Mouse (Mus musculus): ENCODE data around the gene Lrrc75a. TPM values are rescaled to one million over a fixed set of nuclear protein-coding genes. Genes with fewer than 3 reads are reported as not detected.

Lrrc75a gene
- polyA plus RNA-seq, 1 experiment from 2014 or later, result 31.9 TPM

DNA sequence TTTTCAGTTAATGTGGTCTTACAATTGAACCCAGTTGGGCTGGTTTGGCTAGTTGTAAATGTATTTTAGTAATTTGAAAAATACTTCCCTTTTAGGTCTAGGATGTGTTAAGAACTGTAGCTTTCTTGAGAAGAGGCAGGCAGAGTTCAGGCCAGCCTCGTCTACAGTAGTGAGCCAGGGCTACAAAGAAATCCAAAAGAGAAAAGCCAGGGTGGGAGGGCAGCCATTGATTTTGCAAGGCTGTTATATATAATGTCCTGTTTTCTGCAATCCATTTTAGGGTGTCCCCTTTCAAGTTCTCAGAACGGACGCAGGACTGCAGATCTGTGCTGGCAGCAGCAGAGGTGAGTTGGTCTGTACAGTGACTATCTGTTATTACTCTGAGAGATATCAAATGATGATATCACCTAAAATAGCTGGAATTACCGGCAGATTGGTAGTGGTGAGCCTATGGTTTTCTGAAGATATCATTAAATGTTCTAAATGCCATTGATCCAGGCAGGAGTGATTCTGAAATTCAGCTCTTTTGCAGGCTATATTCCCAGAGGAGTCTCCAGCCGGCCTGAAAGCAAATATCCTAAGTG, 44.1 kb downstream of the Lrrc75a start:
- WGBS, result 10% methylated on average over 5 of the region's 5 CpGs
- no peaks in the 10 kb centered on the region for H3K9me3 ChIP-seq (ENCODE audit: control insufficient read depth)
- no peak for TF ChIP-seq CTCF (IDR thresholded peaks at IDR 0.05; ENCODE audit: low read depth)
- H3K27me3 ChIP-seq (replicated peaks; ENCODE audit: control insufficient read depth, insufficient read depth, low read length), result no peaks in the 10 kb centered on the region
- H3K4me2 ChIP-seq (replicated peaks; ENCODE audit: low read depth), result peak overlapping the region; percentile 82
- H3K36me3 ChIP-seq (ENCODE audit: control insufficient read depth, insufficient read depth), result peaks cover 46% of the 10 kb centered on the region
- peaks cover 3% of the 10 kb centered on the region; the same call in 1 of the 2 replicates for H3K4me1 ChIP-seq (replicated peaks; ENCODE audit: control insufficient read depth, insufficient read depth, low read length)
- ATAC-seq, result no peak
- H3K9ac ChIP-seq (ENCODE audit: low read depth, low read length), result peak overlapping the region; percentile 38; the same call in 1 of the 2 replicates
- H3K4me3 ChIP-seq (ENCODE audit: low read depth, low read length), result peak overlapping the region; percentile 83
- peak overlapping the region; percentile 95 for H3K27ac ChIP-seq (ENCODE audit: low read depth, low read length)

DNA sequence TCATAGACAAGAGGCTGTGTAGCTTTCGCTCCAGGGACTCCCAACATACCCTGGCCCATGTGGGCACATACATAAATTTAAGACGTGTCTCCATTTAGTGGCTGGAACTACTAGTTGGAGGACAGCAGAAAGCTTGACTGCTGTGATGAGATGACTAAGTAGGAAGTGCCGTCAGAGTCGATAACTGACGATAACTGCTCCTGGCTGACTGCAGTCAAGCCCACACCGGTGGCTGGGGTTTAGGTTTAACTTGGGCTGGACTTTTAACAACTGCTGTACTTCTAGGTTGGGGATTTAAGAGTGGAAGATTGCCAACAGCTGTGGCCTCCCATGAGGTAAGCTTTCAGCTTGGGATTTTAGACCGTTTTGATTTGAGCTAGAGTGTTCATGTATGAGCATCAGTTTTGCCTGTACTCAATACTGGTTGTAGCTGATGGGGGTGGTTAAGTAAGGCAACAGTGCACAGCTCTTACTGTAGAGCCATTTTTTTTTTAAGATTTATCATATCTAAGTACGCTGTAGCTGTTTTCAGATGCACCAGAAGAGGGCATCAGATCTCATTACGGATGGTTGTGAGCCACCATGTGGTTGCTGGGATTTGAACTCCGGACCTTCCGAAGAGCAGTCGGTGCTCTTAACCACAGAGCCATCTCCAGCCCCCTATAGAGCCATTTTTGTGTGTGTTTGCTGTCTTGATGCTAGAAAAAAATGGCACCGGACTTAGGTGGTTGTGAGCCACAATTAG, 44.8 kb downstream of the Lrrc75a start:
- H3K36me3 ChIP-seq (ENCODE audit: control insufficient read depth, insufficient read depth), result peaks cover 39% of the 10 kb centered on the region
- H3K4me2 ChIP-seq (replicated peaks; ENCODE audit: low read depth), result peak overlapping the region; percentile 82
- peak; percentile 58 for TF ChIP-seq CTCF (IDR thresholded peaks at IDR 0.05; ENCODE audit: low read depth)
- ATAC-seq, result peak; percentile 5; the same call in 1 of the 2 replicates
- no peaks in the 10 kb centered on the region for H3K9me3 ChIP-seq (ENCODE audit: control insufficient read depth)
- peak overlapping the region; percentile 83 for H3K4me3 ChIP-seq (ENCODE audit: low read depth, low read length)
- H3K27me3 ChIP-seq (replicated peaks; ENCODE audit: control insufficient read depth, insufficient read depth, low read length), result no peaks in the 10 kb centered on the region
- peak overlapping the region; percentile 95 for H3K27ac ChIP-seq (ENCODE audit: low read depth, low read length)
- peaks cover 3% of the 10 kb centered on the region; the same call in 1 of the 2 replicates for H3K4me1 ChIP-seq (replicated peaks; ENCODE audit: control insufficient read depth, insufficient read depth, low read length)
- H3K9ac ChIP-seq (ENCODE audit: low read depth, low read length), result peak overlapping the region; percentile 83
- under 1% methylated on average over 13 of the region's 13 CpGs for WGBS

DNA sequence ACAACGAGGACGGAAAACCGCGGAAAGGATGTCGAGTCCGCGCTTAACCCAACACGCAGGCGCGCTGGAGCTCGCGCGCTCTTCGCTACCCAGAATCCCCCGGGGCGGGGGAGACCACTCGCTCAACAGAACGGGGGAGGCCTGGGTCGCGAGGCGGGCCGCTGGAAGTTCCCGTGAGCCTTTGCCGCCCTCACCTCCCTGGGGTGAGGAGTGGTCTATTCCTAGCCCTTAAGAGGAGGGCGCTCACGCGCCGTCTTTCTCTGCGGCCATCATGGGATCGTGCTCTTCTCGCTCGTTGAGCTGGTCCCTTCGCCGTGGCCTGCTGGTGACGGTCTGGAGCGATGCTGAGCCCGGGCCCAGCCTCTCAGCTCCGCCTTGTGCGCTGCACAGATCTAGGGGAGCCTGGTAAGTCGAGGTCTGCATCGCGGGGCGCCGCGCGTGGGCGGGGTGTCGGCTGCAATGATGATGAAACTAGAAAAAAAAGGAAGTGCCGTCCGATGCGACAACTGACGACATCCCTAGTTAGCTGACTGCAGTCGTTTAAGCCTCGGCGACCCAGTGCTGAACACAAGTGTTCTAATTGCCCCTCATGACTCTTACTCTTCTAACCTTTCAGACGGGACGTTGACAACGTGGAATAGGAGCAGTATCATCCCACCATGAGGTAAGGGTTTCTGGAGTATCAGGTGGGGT, 45.6 kb downstream of the Lrrc75a start:
- peak overlapping the region; percentile 83 for H3K4me3 ChIP-seq (ENCODE audit: low read depth, low read length)
- WGBS, result under 1% methylated on average over 58 of the region's 58 CpGs
- peak overlapping the region; percentile 95 for H3K27ac ChIP-seq (ENCODE audit: low read depth, low read length)
- H3K27me3 ChIP-seq (replicated peaks; ENCODE audit: control insufficient read depth, insufficient read depth, low read length), result no peaks in the 10 kb centered on the region
- peak; percentile 31; the same call in 1 of the 2 replicates for TF ChIP-seq CTCF (IDR thresholded peaks at IDR 0.05; ENCODE audit: low read depth)
- H3K4me1 ChIP-seq (replicated peaks; ENCODE audit: control insufficient read depth, insufficient read depth, low read length), result peaks cover 3% of the 10 kb centered on the region; the same call in 1 of the 2 replicates
- peak overlapping the region; percentile 82 for H3K4me2 ChIP-seq (replicated peaks; ENCODE audit: low read depth)
- no peaks in the 10 kb centered on the region for H3K9me3 ChIP-seq (ENCODE audit: control insufficient read depth)
- peak; percentile 89 for ATAC-seq
- peaks cover 37% of the 10 kb centered on the region for H3K36me3 ChIP-seq (ENCODE audit: control insufficient read depth, insufficient read depth)
- H3K9ac ChIP-seq (ENCODE audit: low read depth, low read length), result peak overlapping the region; percentile 83

DNA sequence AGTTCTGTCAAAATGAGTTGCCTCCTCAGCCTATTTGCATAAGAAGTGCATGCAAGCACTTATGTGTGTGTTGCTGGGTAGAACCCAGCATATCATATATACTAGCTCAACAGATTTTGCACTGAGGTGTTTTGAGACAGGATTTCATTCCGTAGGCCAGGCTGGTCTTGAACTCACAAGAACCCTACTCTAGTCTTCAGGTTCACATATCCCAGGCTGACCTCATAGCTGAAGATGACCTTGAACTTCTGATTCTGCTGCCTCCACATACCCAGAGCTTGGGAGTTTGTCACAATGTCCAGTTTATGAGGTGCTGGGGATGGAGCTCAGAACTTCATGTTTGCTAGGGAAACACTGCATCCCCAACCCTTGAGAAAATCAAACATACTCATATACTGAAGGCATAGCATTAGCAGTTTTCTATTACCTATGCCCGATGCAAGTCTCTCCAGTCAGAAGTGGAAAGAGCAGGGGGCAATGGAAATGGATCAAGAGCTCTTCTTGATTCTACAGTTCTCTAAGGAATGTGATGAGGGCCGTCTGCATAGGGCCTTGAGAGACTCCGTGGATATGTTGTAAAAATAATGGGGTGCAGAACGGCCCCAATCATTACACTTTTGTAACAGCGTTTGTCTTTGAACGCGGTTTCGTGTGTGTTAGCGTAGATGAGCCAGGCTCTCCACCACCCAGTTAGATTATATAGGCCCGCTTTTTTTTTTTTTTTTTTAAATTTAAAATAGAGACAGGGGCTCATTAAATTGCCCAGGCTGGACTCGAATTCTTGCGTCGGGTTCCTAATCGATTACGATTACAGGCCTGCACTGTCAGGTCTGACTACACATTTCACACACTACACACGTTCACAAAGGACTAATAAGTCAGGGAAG, 46.3 kb downstream of the Lrrc75a start:
- Histone ChIP-seq H3K4me3 (ENCODE audit: low read depth, low read length) (peak overlapping the region; percentile 83), H3K9ac (ENCODE audit: low read depth, low read length) (peak overlapping the region; percentile 83), H3K9me3 (ENCODE audit: control insufficient read depth) (no peaks in the 10 kb centered on the region), H3K36me3 (ENCODE audit: control insufficient read depth, insufficient read depth) (peaks cover 29% of the 10 kb centered on the region), H3K27me3 (replicated peaks; ENCODE audit: control insufficient read depth, insufficient read depth, low read length) (no peaks in the 10 kb centered on the region), H3K4me2 (replicated peaks; ENCODE audit: low read depth) (peak overlapping the region; percentile 82), H3K27ac (ENCODE audit: low read depth, low read length) (peak overlapping the region; percentile 95), H3K4me1 (replicated peaks; ENCODE audit: control insufficient read depth, insufficient read depth, low read length) (peaks cover 3% of the 10 kb centered on the region; the same call in 1 of the 2 replicates)
- 12% methylated on average over 17 of the region's 17 CpGs for WGBS
- TF ChIP-seq CTCF (IDR thresholded peaks at IDR 0.05; ENCODE audit: low read depth), result no peak
- no peak for ATAC-seq

DNA sequence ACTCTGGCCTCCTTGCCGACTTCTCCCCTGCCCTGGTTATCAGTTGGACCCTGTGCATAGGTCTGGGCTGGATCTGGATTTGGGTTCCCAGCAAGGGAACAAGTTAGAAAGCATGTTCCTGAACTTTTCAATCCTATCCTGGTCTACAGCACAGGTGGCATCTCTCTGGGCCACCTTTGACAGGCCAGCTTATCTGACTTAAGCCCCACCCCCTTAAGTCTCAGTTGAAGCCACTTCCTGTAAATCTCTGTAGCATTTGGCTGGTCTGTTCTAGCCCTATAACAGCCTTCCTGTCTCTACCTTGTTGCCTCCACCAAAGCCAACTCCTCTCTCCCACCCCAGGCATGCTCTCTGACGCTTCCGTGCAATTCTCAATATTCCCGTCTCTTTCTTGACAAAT, 49.8 kb downstream of the Lrrc75a start:
- H3K27me3 ChIP-seq (replicated peaks; ENCODE audit: control insufficient read depth, insufficient read depth, low read length), result no peaks in the 10 kb centered on the region
- H3K36me3 ChIP-seq (ENCODE audit: control insufficient read depth, insufficient read depth), result no peaks in the 10 kb centered on the region
- no peak for TF ChIP-seq CTCF (IDR thresholded peaks at IDR 0.05; ENCODE audit: low read depth)
- no peak overlapping the region for H3K9ac ChIP-seq (ENCODE audit: low read depth, low read length)
- ATAC-seq, result no peak
- H3K9me3 ChIP-seq (ENCODE audit: control insufficient read depth), result no peaks in the 10 kb centered on the region
- H3K27ac ChIP-seq (ENCODE audit: low read depth, low read length), result no peak overlapping the region
- H3K4me2 ChIP-seq (replicated peaks; ENCODE audit: low read depth), result no peak overlapping the region
- 75% methylated on average over 4 of the region's 4 CpGs for WGBS
- H3K4me1 ChIP-seq (replicated peaks; ENCODE audit: control insufficient read depth, insufficient read depth, low read length), result no peaks in the 10 kb centered on the region; the same call in 1 of the 2 replicates
- no peak overlapping the region for H3K4me3 ChIP-seq (ENCODE audit: low read depth, low read length)
